Mouse (Mus musculus) kidney, adult 2 months (tissue): Measurements from ENCODE around the gene Gata2.

Experiments
- CTCF ChIP-seq: fragments of 200-500 bp; conservative IDR thresholded peaks from 2 replicates; pipeline ENCODE4 v1.5.1; 2011; ENCODE audit warnings: low read depth, mild to moderate bottlenecking, control low read depth, low read length, moderate library complexity, mixed read lengths; ENCODE audit not compliant: insufficient read depth, insufficient read length
- POLR2A ChIP-seq: fragments of 200-500 bp; IDR thresholded peaks from one replicate; pipeline ENCODE4 v1.6.1; 2011; ENCODE audit warnings: low read depth, low read length, control low read depth

GRCm38 (mm10) chr6:88249231-88249630 lies 55.5 kb downstream of the Gata2 start:
- TF ChIP-seq CTCF (no peak), POLR2A (no peak)
